Mouse (Mus musculus): ENCODE data around the gene Dnajc15.

Gene Dnajc15

GRCm38 (mm10) chr14:77859894-77860293 lies 15.0 kb downstream of the Dnajc15 start:
- no peak for DNase-seq

GRCm38 (mm10) chr14:77853951-77854350 lies 21.0 kb downstream of the Dnajc15 start:
- no peak for DNase-seq

- DNase-seq = no peak
Measured at GRCm38 (mm10) chr14:77849852-77850251, 25.1 kb downstream of the Dnajc15 start.

GRCm38 (mm10) chr14:77848349-77848748 lies 26.6 kb downstream of the Dnajc15 start:
- no peak for DNase-seq

- no peak for DNase-seq
Measured at GRCm38 (mm10) chr14:77846206-77846605, 28.7 kb downstream of the Dnajc15 start.

- no peak for DNase-seq
Measured at GRCm38 (mm10) chr14:77845479-77845878, 29.4 kb downstream of the Dnajc15 start.

- DNase-seq = no peak
Measured at GRCm38 (mm10) chr14:77840574-77840973, 34.4 kb downstream of the Dnajc15 start.

- no peak for DNase-seq
Measured at GRCm38 (mm10) chr14:77840078-77840477, 34.8 kb downstream of the Dnajc15 start.

GRCm38 (mm10) chr14:77836794-77837193 lies 38.1 kb downstream of the Dnajc15 start:
- DNase-seq = no peak

GRCm38 (mm10) chr14:77832359-77832758 lies 42.6 kb downstream of the Dnajc15 start:
- no peak for DNase-seq

- no peak for DNase-seq
Measured at GRCm38 (mm10) chr14:77831936-77832335, 43.0 kb downstream of the Dnajc15 start.

GRCm38 (mm10) chr14:77829673-77830072 lies 45.3 kb downstream of the Dnajc15 start:
- DNase-seq = no peak

GRCm38 (mm10) chr14:77825891-77826290 lies 49.0 kb downstream of the Dnajc15 start:
- DNase-seq = no peak

GRCm38 (mm10) chr14:77825121-77825520 lies 49.8 kb downstream of the Dnajc15 start:
- DNase-seq = no peak

- no peak for DNase-seq
Measured at GRCm38 (mm10) chr14:77819841-77820240, 55.1 kb downstream of the Dnajc15 start.

GRCm38 (mm10) chr14:77817561-77817960 lies 57.4 kb downstream of the Dnajc15 start:
- DNase-seq = no peak

- DNase-seq = no peak
Measured at GRCm38 (mm10) chr14:77814935-77815334, 60.0 kb downstream of the Dnajc15 start.

- DNase-seq = no peak
Measured at GRCm38 (mm10) chr14:77812890-77813289, 62.0 kb downstream of the Dnajc15 start.

- DNase-seq = no peak
Measured at GRCm38 (mm10) chr14:77811466-77811865, 63.5 kb downstream of the Dnajc15 start.

- no peak for DNase-seq
Measured at GRCm38 (mm10) chr14:77807836-77808235, 67.1 kb downstream of the Dnajc15 start.

- DNase-seq = no peak
Measured at GRCm38 (mm10) chr14:77806345-77806744, 68.6 kb downstream of the Dnajc15 start.

- DNase-seq = no peak
Measured at GRCm38 (mm10) chr14:77802268-77802630, 72.7 kb downstream of the Dnajc15 start.

- no peak for DNase-seq
Measured at GRCm38 (mm10) chr14:77801571-77802267, 73.2 kb downstream of the Dnajc15 start.

- DNase-seq = no peak
Measured at GRCm38 (mm10) chr14:77796506-77796905, 78.4 kb downstream of the Dnajc15 start.

- no peak for DNase-seq
Measured at GRCm38 (mm10) chr14:77795240-77795639, 79.7 kb downstream of the Dnajc15 start.

Measured in right cerebral cortex, postnatal 4 days (tissue).